ENCODE assay signal across 1 mouse cellular context in the genomic region with DNA sequence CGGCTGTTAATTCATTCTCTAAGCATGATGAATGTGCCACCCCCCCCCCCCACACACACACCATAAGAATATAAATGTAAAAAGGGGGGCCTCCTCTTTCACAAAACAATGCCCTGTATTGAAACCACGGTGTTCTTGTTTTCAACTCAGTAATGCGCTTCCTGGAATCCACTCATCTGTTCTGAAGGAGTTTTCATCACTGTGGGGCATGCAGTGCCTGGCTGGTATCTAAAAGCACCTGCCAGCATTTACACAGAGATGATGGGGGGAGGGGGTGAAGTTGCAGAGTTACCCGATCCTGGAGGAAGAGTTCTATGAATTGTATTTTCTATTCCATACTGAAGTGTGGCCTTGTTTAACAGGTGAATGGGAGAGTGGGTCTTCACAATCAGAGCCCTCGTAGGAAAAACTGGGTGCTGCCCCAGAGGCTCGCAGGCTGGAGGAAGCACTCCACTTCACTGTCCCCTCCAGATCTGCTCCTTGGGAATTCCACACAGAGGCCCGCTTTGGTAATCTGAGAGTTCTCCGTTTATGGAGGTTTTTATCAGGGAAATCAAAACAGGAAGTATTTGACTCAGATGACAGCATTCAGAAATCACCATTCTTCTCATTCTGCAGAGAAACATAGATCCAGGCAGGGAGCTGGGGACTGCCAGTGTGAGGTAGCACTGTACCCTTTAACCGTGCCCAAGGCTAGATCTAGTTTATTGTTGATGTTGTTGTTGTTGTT.
TF ChIP-seq lines count a peak whose summit lies in the region.

No protein-coding gene starts in this region.

TF ChIP-seq in CH12.LX, 34 proteins besides CTCF, POLR2A, EP300 and RAD21:
- no peak for TF ChIP-seq CHD1 (IDR thresholded peaks at IDR 0.05; ENCODE audit: low read depth, low read length)
- no peak for TF ChIP-seq ELF1 (IDR thresholded peaks at IDR 0.05; ENCODE audit: low read depth, low read length)
- TF ChIP-seq MEF2A (IDR thresholded peaks at IDR 0.05; ENCODE audit: borderline replicate concordance, low read depth, low read length) = 0 out of 2 replicates have a peak, but pooled peaks have one; percentile 24
